Mouse (Mus musculus): ENCODE data around the gene Pi4k2b. TPM values are rescaled to one million over a fixed set of nuclear protein-coding genes. Genes with fewer than 3 reads are reported as not detected.

Pi4k2b gene
- polyA plus RNA-seq, 1 experiment from 2014 or later = 18.4 TPM

- no peak for ATAC-seq
- TF ChIP-seq CTCF (IDR thresholded peaks at IDR 0.05; ENCODE audit: low read depth) (no peak), EP300 (IDR thresholded peaks at IDR 0.05; ENCODE audit: low read depth) (no peak)
- Histone ChIP-seq H3K36me3 (replicated peaks; ENCODE audit: insufficient read depth, low read length) (0 out of 2 replicates have a peak, but pooled peaks cover 4% of the 10 kb centered on the region), H3K4me2 (ENCODE audit: low read depth, low read length) (no peak overlapping the region), H3K27ac (ENCODE audit: low read depth) (no peak overlapping the region), H3K4me3 (ENCODE audit: low read depth, low read length) (no peak overlapping the region), H3K27me3 (ENCODE audit: insufficient read depth, low read length) (no peaks in the 10 kb centered on the region), H3K9me3 (ENCODE audit: low read length) (no peaks in the 10 kb centered on the region), H3K9ac (replicated peaks) (no peak overlapping the region), H3K4me1 (ENCODE audit: insufficient read depth) (peaks cover 10% of the 10 kb centered on the region)
- DNase-seq = no peak
These were observed 5.5 kb downstream of the Pi4k2b start for GRCm38 (mm10) chr5:52746920-52747319.

GRCm38 (mm10) chr5:52748732-52749131 lies 7.4 kb downstream of the Pi4k2b start:
- H3K4me3 ChIP-seq (ENCODE audit: low read depth, low read length) = no peak overlapping the region
- no peak for TF ChIP-seq CTCF (IDR thresholded peaks at IDR 0.05; ENCODE audit: low read depth)
- no peak for TF ChIP-seq EP300 (IDR thresholded peaks at IDR 0.05; ENCODE audit: low read depth)
- H3K27ac ChIP-seq (ENCODE audit: low read depth) = no peak overlapping the region
- ATAC-seq (no peak), DNase-seq (no peak)
- peaks cover 2% of the 10 kb centered on the region; the same call in 1 of the 2 replicates for H3K4me1 ChIP-seq (ENCODE audit: insufficient read depth)
- H3K4me2 ChIP-seq (ENCODE audit: low read depth, low read length) = no peak overlapping the region
- H3K9me3 ChIP-seq (ENCODE audit: low read length) = no peaks in the 10 kb centered on the region
- WGBS (ENCODE audit: insufficient replicate concordance) = 78% methylated on average over 5 of the region's 5 CpGs
- no peak overlapping the region for H3K9ac ChIP-seq (replicated peaks)
- peaks cover 6% of the 10 kb centered on the region; the same call in 1 of the 2 replicates for H3K36me3 ChIP-seq (replicated peaks; ENCODE audit: insufficient read depth, low read length)
- H3K27me3 ChIP-seq (ENCODE audit: insufficient read depth, low read length) = no peaks in the 10 kb centered on the region

GRCm38 (mm10) chr5:52753146-52753545 lies 11.8 kb downstream of the Pi4k2b start:
- TF ChIP-seq CTCF (IDR thresholded peaks at IDR 0.05; ENCODE audit: low read depth) = no peak
- no peak for TF ChIP-seq EP300 (IDR thresholded peaks at IDR 0.05; ENCODE audit: low read depth)
- Histone ChIP-seq H3K9me3 (ENCODE audit: low read length) (no peaks in the 10 kb centered on the region), H3K4me3 (ENCODE audit: low read depth, low read length) (no peak overlapping the region), H3K4me2 (ENCODE audit: low read depth, low read length) (no peak overlapping the region), H3K27ac (ENCODE audit: low read depth) (no peak overlapping the region), H3K27me3 (ENCODE audit: insufficient read depth, low read length) (no peaks in the 10 kb centered on the region), H3K36me3 (replicated peaks; ENCODE audit: insufficient read depth, low read length) (peaks cover 6% of the 10 kb centered on the region), H3K4me1 (ENCODE audit: insufficient read depth) (peaks cover under 1% of the 10 kb centered on the region; the same call in 1 of the 2 replicates), H3K9ac (replicated peaks) (no peak overlapping the region)
- WGBS (ENCODE audit: insufficient replicate concordance) = 82% methylated on average over 9 of the region's 9 CpGs
- ATAC-seq (no peak), DNase-seq (no peak)

- no peaks in the 10 kb centered on the region for H3K4me1 ChIP-seq (ENCODE audit: insufficient read depth)
- no peak for ATAC-seq
- no peak overlapping the region for H3K9ac ChIP-seq (replicated peaks)
- TF ChIP-seq CTCF (IDR thresholded peaks at IDR 0.05; ENCODE audit: low read depth) (no peak), EP300 (IDR thresholded peaks at IDR 0.05; ENCODE audit: low read depth) (no peak)
- H3K36me3 ChIP-seq (replicated peaks; ENCODE audit: insufficient read depth, low read length) = peaks cover 6% of the 10 kb centered on the region
- no peak overlapping the region for H3K4me2 ChIP-seq (ENCODE audit: low read depth, low read length)
- H3K27ac ChIP-seq (ENCODE audit: low read depth) = no peak overlapping the region
- H3K9me3 ChIP-seq (ENCODE audit: low read length) = no peaks in the 10 kb centered on the region
- no peak overlapping the region for H3K4me3 ChIP-seq (ENCODE audit: low read depth, low read length)
- no peak for DNase-seq
- H3K27me3 ChIP-seq (ENCODE audit: insufficient read depth, low read length) = no peaks in the 10 kb centered on the region
These were observed 12.8 kb downstream of the Pi4k2b start for GRCm38 (mm10) chr5:52754196-52754595.

- Histone ChIP-seq H3K27me3 (ENCODE audit: insufficient read depth, low read length) (no peaks in the 10 kb centered on the region), H3K4me3 (ENCODE audit: low read depth, low read length) (no peak overlapping the region), H3K36me3 (replicated peaks; ENCODE audit: insufficient read depth, low read length) (peaks cover 6% of the 10 kb centered on the region), H3K9ac (replicated peaks) (no peak overlapping the region), H3K9me3 (ENCODE audit: low read length) (no peaks in the 10 kb centered on the region), H3K27ac (ENCODE audit: low read depth) (no peak overlapping the region), H3K4me1 (ENCODE audit: insufficient read depth) (no peaks in the 10 kb centered on the region), H3K4me2 (ENCODE audit: low read depth, low read length) (no peak overlapping the region)
- WGBS (ENCODE audit: insufficient replicate concordance) = 90% methylated on average over 3 of the region's 3 CpGs
- ATAC-seq (no peak), DNase-seq (no peak)
- TF ChIP-seq CTCF (IDR thresholded peaks at IDR 0.05; ENCODE audit: low read depth) (no peak), EP300 (IDR thresholded peaks at IDR 0.05; ENCODE audit: low read depth) (no peak)
These were observed 14.0 kb downstream of the Pi4k2b start for GRCm38 (mm10) chr5:52755337-52755736.

- Histone ChIP-seq H3K27ac (ENCODE audit: low read depth) (no peak overlapping the region), H3K27me3 (ENCODE audit: insufficient read depth, low read length) (no peaks in the 10 kb centered on the region), H3K4me2 (ENCODE audit: low read depth, low read length) (no peak overlapping the region), H3K9ac (replicated peaks) (no peak overlapping the region), H3K4me1 (ENCODE audit: insufficient read depth) (no peaks in the 10 kb centered on the region), H3K9me3 (ENCODE audit: low read length) (no peaks in the 10 kb centered on the region), H3K4me3 (ENCODE audit: low read depth, low read length) (no peak overlapping the region), H3K36me3 (replicated peaks; ENCODE audit: insufficient read depth, low read length) (peaks cover 9% of the 10 kb centered on the region)
- ATAC-seq (no peak), DNase-seq (no peak)
- TF ChIP-seq EP300 (IDR thresholded peaks at IDR 0.05; ENCODE audit: low read depth) = no peak
- TF ChIP-seq CTCF (IDR thresholded peaks at IDR 0.05; ENCODE audit: low read depth) = no peak
- WGBS (ENCODE audit: insufficient replicate concordance) = 91% methylated on average over 6 of the region's 6 CpGs
These were observed 14.6 kb downstream of the Pi4k2b start for GRCm38 (mm10) chr5:52755989-52756388.

- ATAC-seq = no peak
These were observed 21.2 kb downstream of the Pi4k2b start for GRCm38 (mm10) chr5:52762586-52762985.

More at GRCm38 (mm10) chr5:52762586-52762985, 21.2 kb downstream of the Pi4k2b start:
- no peak for DNase-seq
- H3K9ac ChIP-seq (replicated peaks) = no peak overlapping the region
- H3K9me3 ChIP-seq (ENCODE audit: low read length) = no peaks in the 10 kb centered on the region
- H3K4me2 ChIP-seq (ENCODE audit: low read depth, low read length) = no peak overlapping the region
- no peaks in the 10 kb centered on the region for H3K27me3 ChIP-seq (ENCODE audit: insufficient read depth, low read length)
- WGBS (ENCODE audit: insufficient replicate concordance) = 90% methylated on average over 7 of the region's 7 CpGs
- H3K27ac ChIP-seq (ENCODE audit: low read depth) = no peak overlapping the region
- no peak overlapping the region for H3K4me3 ChIP-seq (ENCODE audit: low read depth, low read length)
- TF ChIP-seq EP300 (IDR thresholded peaks at IDR 0.05; ENCODE audit: low read depth) (no peak), CTCF (IDR thresholded peaks at IDR 0.05; ENCODE audit: low read depth) (no peak)
- H3K4me1 ChIP-seq (ENCODE audit: insufficient read depth) = no peaks in the 10 kb centered on the region
- H3K36me3 ChIP-seq (replicated peaks; ENCODE audit: insufficient read depth, low read length) = peaks cover 35% of the 10 kb centered on the region

Data from liver, postnatal 0 days (tissue).